Mouse (Mus musculus) heart, embryonic 12.5 days (tissue): Measurements from ENCODE around the gene Aen. TPM values are rescaled to one million over a fixed set of nuclear protein-coding genes. Genes with fewer than 3 reads are reported as not detected.

Source experiments
- ATAC-seq: fragments of 200-750 bp; cut with Nextera tagmentation; 2 replicates; pipeline ENCODE4 v1.8.0; 2017; ENCODE audit warnings: moderate TSS enrichment, moderate library complexity; ENCODE audit not compliant: insufficient number of reproducible peaks, low FRiP score
- H3K27ac ChIP-seq: fragments of 300-500 bp; sonication (generic); 2 replicates; pipeline ENCODE4 v1.5.1; 2016; ENCODE audit warnings: mild to moderate bottlenecking, moderate library complexity; ENCODE audit not compliant: poor library complexity, severe bottlenecking
- H3K27me3 ChIP-seq: fragments of 300-500 bp; sonication (generic); replicated peaks from 2 replicates; pipeline ENCODE4 v1.6.1; 2016; ENCODE audit warnings: mild to moderate bottlenecking, moderate library complexity
- H3K36me3 ChIP-seq: fragments of 300-500 bp; sonication (generic); 2 replicates; pipeline ENCODE4 v1.6.1; 2016; ENCODE audit warnings: mild to moderate bottlenecking, moderate library complexity
- H3K4me1 ChIP-seq: fragments of 300-500 bp; sonication (generic); replicated peaks from 2 replicates; pipeline ENCODE4 v1.6.1; 2016; ENCODE audit warnings: mild to moderate bottlenecking
- H3K4me2 ChIP-seq: fragments of 300-500 bp; sonication (generic); 2 replicates; pipeline ENCODE4 v1.6.1; 2016; ENCODE audit warnings: mild to moderate bottlenecking, moderate library complexity
- H3K4me3 ChIP-seq: fragments of 300-500 bp; sonication (generic); 2 replicates; pipeline ENCODE4 v1.5.1; 2016; ENCODE audit warnings: mild to moderate bottlenecking
- H3K9ac ChIP-seq: fragments of 300-500 bp; sonication (generic); 2 replicates; pipeline ENCODE4 v1.6.1; 2016; ENCODE audit warnings: mild to moderate bottlenecking, moderate library complexity
- H3K9me3 ChIP-seq: fragments of 300-500 bp; sonication (generic); replicated peaks from 2 replicates; pipeline ENCODE4 v1.6.1; 2016; ENCODE audit warnings: mild to moderate bottlenecking, moderate library complexity
- WGBS: fragments of 180-500 bp; shearing (Covaris S2); methylation state at CpG from one replicate; pipeline ENCODE4 v1.1.7; 2016; 5-methylcytosine and 5-hydroxymethylcytosine counted together
- polyA plus RNA-seq: library from polyadenylated mRNA; unstranded; fragments of >200 nt; fragmentation: Nextera tagmentation; extraction: Ambion mirVana; gene quantifications from 2 replicates; pipeline ENCODE4 v1.2.1, GENCODE M21; 2016

Gene Aen
- polyA plus RNA-seq, 1 experiment from 2014 or later, result 36.3 TPM

GRCm38 (mm10) chr7:78872831-78873230 is 22.8 kb upstream of the Aen start:
- no peaks in the 10 kb centered on the region for H3K36me3 ChIP-seq
- H3K4me2 ChIP-seq, result no peak overlapping the region
- H3K27me3 ChIP-seq, result 0 out of 2 replicates have a peak, but pooled peaks cover 3% of the 10 kb centered on the region
- H3K27ac ChIP-seq, result no peak overlapping the region
- no peaks in the 10 kb centered on the region for H3K4me1 ChIP-seq
- no peak for ATAC-seq
- WGBS, result 65% methylated on average over 5 of the region's 5 CpGs
- no peaks in the 10 kb centered on the region for H3K9me3 ChIP-seq
- H3K4me3 ChIP-seq, result no peak overlapping the region
- no peak overlapping the region for H3K9ac ChIP-seq

GRCm38 (mm10) chr7:78881607-78882468 is 13.8 kb upstream of the Aen start:
- no peak overlapping the region for H3K9ac ChIP-seq
- no peak overlapping the region for H3K27ac ChIP-seq
- no peak for ATAC-seq
- peak overlapping the region; percentile 56 for H3K4me2 ChIP-seq
- WGBS, result 25% methylated on average over 15 of the region's 16 CpGs
- H3K4me3 ChIP-seq, result peak overlapping the region; percentile 27
- H3K9me3 ChIP-seq, result no peaks in the 10 kb centered on the region
- H3K27me3 ChIP-seq, result peaks cover 72% of the 10 kb centered on the region
- H3K4me1 ChIP-seq, result peaks cover 14% of the 10 kb centered on the region
- H3K36me3 ChIP-seq, result no peaks in the 10 kb centered on the region

- peak; percentile 36; the same call in 1 of the 2 replicates for ATAC-seq
- Histone ChIP-seq H3K4me1 (peaks cover 14% of the 10 kb centered on the region), H3K27ac (no peak overlapping the region), H3K4me3 (peak overlapping the region; percentile 27), H3K4me2 (peak overlapping the region; percentile 56), H3K9ac (no peak overlapping the region), H3K9me3 (no peaks in the 10 kb centered on the region), H3K36me3 (no peaks in the 10 kb centered on the region), H3K27me3 (peaks cover 78% of the 10 kb centered on the region)
- WGBS, result 6% methylated on average over 19 of the region's 23 CpGs
These were observed 13.2 kb upstream of the Aen start for GRCm38 (mm10) chr7:78882469-78882837.

- Histone ChIP-seq H3K27ac (no peak overlapping the region), H3K36me3 (no peaks in the 10 kb centered on the region), H3K4me1 (peaks cover 14% of the 10 kb centered on the region), H3K9me3 (no peaks in the 10 kb centered on the region), H3K27me3 (peaks cover 85% of the 10 kb centered on the region), H3K4me3 (peak overlapping the region; percentile 27), H3K4me2 (peak overlapping the region; percentile 1; the same call in 1 of the 2 replicates), H3K9ac (no peak overlapping the region)
- ATAC-seq, result no peak
- WGBS, result 4% methylated on average over 34 of the region's 34 CpGs
These were observed 12.5 kb upstream of the Aen start for GRCm38 (mm10) chr7:78883016-78883725.

GRCm38 (mm10) chr7:78883726-78884060 is 12.0 kb upstream of the Aen start:
- Histone ChIP-seq H3K4me3 (no peak overlapping the region), H3K27me3 (peaks cover 90% of the 10 kb centered on the region), H3K4me2 (no peak overlapping the region), H3K27ac (no peak overlapping the region), H3K9ac (no peak overlapping the region), H3K36me3 (no peaks in the 10 kb centered on the region), H3K9me3 (no peaks in the 10 kb centered on the region), H3K4me1 (peaks cover 14% of the 10 kb centered on the region)
- 23% methylated on average over 8 of the region's 8 CpGs for WGBS
- ATAC-seq, result no peak

- peaks cover 93% of the 10 kb centered on the region for H3K27me3 ChIP-seq
- no peak overlapping the region for H3K27ac ChIP-seq
- H3K4me2 ChIP-seq, result no peak overlapping the region
- WGBS, result 19% methylated on average over 6 of the region's 6 CpGs
- ATAC-seq, result no peak
- H3K4me3 ChIP-seq, result no peak overlapping the region
- no peaks in the 10 kb centered on the region for H3K9me3 ChIP-seq
- H3K9ac ChIP-seq, result no peak overlapping the region
- H3K4me1 ChIP-seq, result peaks cover 14% of the 10 kb centered on the region
- H3K36me3 ChIP-seq, result no peaks in the 10 kb centered on the region
These were observed 11.5 kb upstream of the Aen start for GRCm38 (mm10) chr7:78884139-78884538.

- H3K4me1 ChIP-seq, result peaks cover 14% of the 10 kb centered on the region
- no peaks in the 10 kb centered on the region for H3K36me3 ChIP-seq
- no peak overlapping the region for H3K4me3 ChIP-seq
- ATAC-seq, result no peak
- WGBS, result 80% methylated on average over 5 of the region's 5 CpGs
- H3K9me3 ChIP-seq, result no peaks in the 10 kb centered on the region
- H3K9ac ChIP-seq, result no peak overlapping the region
- no peak overlapping the region for H3K4me2 ChIP-seq
- no peak overlapping the region for H3K27ac ChIP-seq
- peaks cover 93% of the 10 kb centered on the region for H3K27me3 ChIP-seq
These were observed 10.2 kb upstream of the Aen start for GRCm38 (mm10) chr7:78885404-78885803.

GRCm38 (mm10) chr7:78886496-78886895 is 9.2 kb upstream of the Aen start:
- peaks cover 14% of the 10 kb centered on the region for H3K4me1 ChIP-seq

GRCm38 (mm10) chr7:78887431-78887842 is 8.2 kb upstream of the Aen start:
- Histone ChIP-seq H3K9ac (no peak overlapping the region), H3K27ac (no peak overlapping the region), H3K27me3 (peaks cover 82% of the 10 kb centered on the region), H3K4me3 (no peak overlapping the region), H3K36me3 (no peaks in the 10 kb centered on the region), H3K9me3 (no peaks in the 10 kb centered on the region), H3K4me2 (no peak overlapping the region), H3K4me1 (peaks cover 8% of the 10 kb centered on the region)
- no peak for ATAC-seq
- 70% methylated on average over 9 of the region's 9 CpGs for WGBS

More at GRCm38 (mm10) chr7:78886496-78886895, 9.2 kb upstream of the Aen start:
- H3K4me2 ChIP-seq, result no peak overlapping the region
- H3K9ac ChIP-seq, result no peak overlapping the region
- no peak overlapping the region for H3K4me3 ChIP-seq
- no peak overlapping the region for H3K27ac ChIP-seq
- no peak for ATAC-seq
- 71% methylated on average over 4 of the region's 4 CpGs for WGBS
- H3K9me3 ChIP-seq, result no peaks in the 10 kb centered on the region
- H3K36me3 ChIP-seq, result no peaks in the 10 kb centered on the region
- H3K27me3 ChIP-seq, result peaks cover 92% of the 10 kb centered on the region

- Histone ChIP-seq H3K9ac (no peak overlapping the region), H3K4me1 (0 out of 2 replicates have a peak, but pooled peaks cover 2% of the 10 kb centered on the region), H3K4me2 (no peak overlapping the region), H3K27me3 (peaks cover 55% of the 10 kb centered on the region), H3K36me3 (no peaks in the 10 kb centered on the region), H3K27ac (no peak overlapping the region), H3K4me3 (no peak overlapping the region), H3K9me3 (no peaks in the 10 kb centered on the region)
- WGBS, result 2% methylated on average over 16 of the region's 16 CpGs
- no peak for ATAC-seq
These were observed 5.0 kb upstream of the Aen start for GRCm38 (mm10) chr7:78890641-78891040.

- ATAC-seq, result no peak
- H3K36me3 ChIP-seq, result peaks cover 14% of the 10 kb centered on the region
These were observed 1.7 kb upstream of the Aen start for GRCm38 (mm10) chr7:78893917-78894316.

More at GRCm38 (mm10) chr7:78893917-78894316, 1.7 kb upstream of the Aen start:
- peaks cover 18% of the 10 kb centered on the region for H3K4me1 ChIP-seq
- H3K4me3 ChIP-seq, result no peak overlapping the region
- H3K4me2 ChIP-seq, result no peak overlapping the region
- H3K27ac ChIP-seq, result no peak overlapping the region
- 65% methylated on average over 10 of the region's 10 CpGs for WGBS
- H3K9ac ChIP-seq, result no peak overlapping the region
- peaks cover 22% of the 10 kb centered on the region for H3K27me3 ChIP-seq
- no peaks in the 10 kb centered on the region; the same call in 1 of the 2 replicates for H3K9me3 ChIP-seq
